Mouse (Mus musculus) kidney, adult 2 months (tissue): ENCODE measurements around the gene Ckap2l. TPM values are rescaled to one million over a fixed set of nuclear protein-coding genes. Genes with fewer than 3 reads are reported as not detected.

Source experiments
- DNase-seq: peaks from one replicate; pipeline ENCODE4 v3.0.0; 2021
- H3K27ac ChIP-seq: fragments of 200-500 bp; 2 replicates; pipeline ENCODE4 v1.5.1; 2012; ENCODE audit warnings: low read depth, low read length, control low read depth, inconsistent platforms; ENCODE audit not compliant: insufficient read depth
- H3K27me3 ChIP-seq: fragments of 200-500 bp; replicated peaks from 2 replicates; pipeline ENCODE4 v1.6.1; 2012; ENCODE audit warnings: mild to moderate bottlenecking, moderate library complexity, low read length, inconsistent platforms; ENCODE audit not compliant: control insufficient read depth, insufficient read depth
- H3K36me3 ChIP-seq: fragments of 200-500 bp; 2 replicates; pipeline ENCODE4 v1.6.1; 2012; ENCODE audit warnings: mild to moderate bottlenecking, moderate library complexity, low read length, inconsistent platforms; ENCODE audit not compliant: control insufficient read depth, insufficient read depth
- H3K4me1 ChIP-seq: fragments of 200-500 bp; 2 replicates; pipeline ENCODE4 v1.6.1; 2011; ENCODE audit warnings: low read length; ENCODE audit not compliant: control insufficient read depth, insufficient read depth
- H3K4me3 ChIP-seq: fragments of 200-500 bp; 2 replicates; pipeline ENCODE4 v1.5.1; 2011; ENCODE audit warnings: mild to moderate bottlenecking, low read depth, low read length, control low read depth; ENCODE audit not compliant: insufficient read depth
- CTCF ChIP-seq: fragments of 200-500 bp; conservative IDR thresholded peaks from 2 replicates; pipeline ENCODE4 v1.5.1; 2011; ENCODE audit warnings: low read depth, mild to moderate bottlenecking, control low read depth, low read length, moderate library complexity, mixed read lengths; ENCODE audit not compliant: insufficient read depth, insufficient read length
- POLR2A ChIP-seq: fragments of 200-500 bp; IDR thresholded peaks from one replicate; pipeline ENCODE4 v1.6.1; 2011; ENCODE audit warnings: low read depth, low read length, control low read depth
- WGBS: fragments of 180-500 bp; shearing (Covaris S2); methylation state at CpG from one replicate; pipeline ENCODE4 v1.1.7; 2018; 5-methylcytosine and 5-hydroxymethylcytosine counted together
- polyA plus RNA-seq: library from polyadenylated mRNA; depleted of rRNA; stranded (reverse); fragments of >200 nt; gene quantifications from 2 replicates; pipeline ENCODE4 v1.2.3, GENCODE M21; 2012

Ckap2l gene
- polyA plus RNA-seq, 1 experiment, result 0.13 TPM

DNA sequence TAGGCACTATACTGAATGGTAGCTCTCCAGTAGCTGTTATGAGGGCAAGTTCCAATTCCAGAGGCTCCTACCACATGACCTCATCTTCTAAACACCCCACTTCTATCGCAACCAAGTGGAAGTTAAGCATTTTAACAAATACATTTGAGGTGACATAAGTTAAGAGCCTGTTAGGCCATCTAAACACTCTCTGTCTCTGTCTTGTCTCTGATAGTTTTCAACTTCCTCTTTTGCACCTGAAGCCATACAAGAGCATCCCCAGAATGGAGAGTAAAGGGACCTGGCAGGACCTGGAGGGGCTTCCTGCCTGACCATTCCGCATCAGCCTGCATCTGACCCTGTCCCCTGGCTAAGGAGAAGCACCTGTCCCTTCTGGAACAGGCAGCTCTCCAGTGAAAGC, 62.3 kb downstream of the Ckap2l start:
- WGBS, result 75% methylated on average over 2 of the region's 2 CpGs
- no peak overlapping the region for H3K4me3 ChIP-seq
- TF ChIP-seq POLR2A, result no peak
- TF ChIP-seq CTCF, result no peak

DNA sequence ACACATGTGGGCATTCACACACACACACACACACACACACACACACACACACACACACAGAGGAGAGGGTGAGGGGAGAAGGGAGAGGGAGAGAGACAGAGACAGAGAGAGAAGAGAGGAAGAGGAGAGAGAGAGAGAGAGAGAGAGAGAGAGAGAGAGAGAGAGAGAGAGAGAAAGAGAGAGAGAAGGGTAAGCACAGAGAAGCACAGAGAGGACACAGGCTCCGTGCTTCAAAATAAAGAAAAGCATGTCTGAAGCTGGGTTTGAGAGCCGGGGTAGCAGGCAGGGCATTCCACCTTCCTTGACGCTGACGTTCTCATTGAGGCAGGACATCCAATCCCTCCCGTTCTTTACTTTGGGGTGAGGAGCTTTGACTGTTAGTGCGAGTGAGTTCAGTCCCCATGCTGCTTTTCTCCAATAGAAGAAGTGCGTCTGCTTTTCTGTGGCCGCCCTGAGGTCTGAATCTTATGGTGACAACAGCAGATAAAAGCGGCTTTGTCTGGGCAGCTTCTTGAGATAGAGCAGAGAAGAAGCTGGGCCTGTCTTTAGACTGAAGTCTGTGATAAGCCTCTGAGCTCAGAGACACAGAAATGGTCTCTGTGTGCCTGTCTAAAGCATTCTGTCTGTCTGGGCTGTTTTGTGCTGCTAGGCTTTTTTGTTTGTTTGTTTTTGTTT, 63.1 kb downstream of the Ckap2l start:
- Histone ChIP-seq H3K4me1 (peaks cover 7% of the 10 kb centered on the region; the same call in 1 of the 2 replicates), H3K27ac (no peak overlapping the region), H3K27me3 (no peaks in the 10 kb centered on the region), H3K36me3 (no peaks in the 10 kb centered on the region), H3K4me3 (no peak overlapping the region)
- WGBS, result 80% methylated on average over 9 of the region's 9 CpGs
- TF ChIP-seq POLR2A, result no peak
- no peak for TF ChIP-seq CTCF
- DNase-seq, result no peak

More for the DNA sequence above, 62.3 kb downstream of the Ckap2l start:
- Histone ChIP-seq H3K27me3 (no peaks in the 10 kb centered on the region), H3K4me1 (peaks cover 7% of the 10 kb centered on the region; the same call in 1 of the 2 replicates), H3K27ac (no peak overlapping the region), H3K36me3 (no peaks in the 10 kb centered on the region)
- DNase-seq, result no peak

DNA sequence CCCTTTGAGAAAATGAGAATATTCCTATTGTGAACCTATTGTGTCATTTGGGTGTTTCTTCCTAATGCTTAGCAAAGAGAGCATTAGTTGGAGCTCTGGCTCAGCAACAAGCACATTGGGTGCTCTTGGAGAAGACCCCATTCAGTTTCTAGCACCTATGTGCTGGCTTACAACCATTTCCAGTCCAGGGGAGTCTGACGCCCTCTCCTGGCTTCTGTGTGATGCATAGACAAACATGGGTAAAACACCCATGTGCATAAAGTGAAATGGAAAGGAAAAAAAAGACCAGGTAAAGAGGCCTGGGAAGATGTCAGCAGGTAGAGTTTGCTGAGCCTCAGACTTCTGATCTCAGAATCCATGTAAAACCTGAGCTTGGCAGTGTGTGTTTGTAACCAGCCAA, 63.8 kb downstream of the Ckap2l start:
- Histone ChIP-seq H3K27me3 (no peaks in the 10 kb centered on the region), H3K4me3 (no peak overlapping the region), H3K27ac (no peak overlapping the region), H3K36me3 (no peaks in the 10 kb centered on the region), H3K4me1 (peaks cover 7% of the 10 kb centered on the region; the same call in 1 of the 2 replicates)
- no peak for TF ChIP-seq POLR2A
- no peak for DNase-seq
- WGBS, result 85% methylated on average over 1 of the region's 1 CpGs

DNA sequence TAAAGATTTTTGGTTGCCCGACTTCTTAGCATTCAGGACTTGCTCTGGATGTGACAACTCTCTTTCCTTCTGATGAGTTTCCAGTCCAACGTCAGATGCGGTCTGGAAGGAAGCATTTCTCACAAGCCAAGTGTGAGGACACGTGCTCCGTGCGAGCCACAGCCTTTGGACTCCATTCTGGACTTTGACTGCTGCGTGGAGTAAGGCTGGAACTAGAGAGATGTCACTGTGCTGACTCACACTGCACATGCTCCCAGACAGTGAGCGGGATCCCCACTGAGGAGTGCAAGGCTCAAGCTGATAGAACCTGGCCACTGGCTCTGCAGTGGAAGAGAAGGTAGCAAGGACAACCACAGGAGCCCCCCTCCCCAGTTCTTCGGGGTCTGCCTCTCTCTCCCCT, 64.5 kb downstream of the Ckap2l start:
- DNase-seq, result peak; percentile 96
- TF ChIP-seq CTCF (no peak), POLR2A (peak; percentile 39)
- H3K36me3 ChIP-seq, result no peaks in the 10 kb centered on the region
- H3K27ac ChIP-seq, result peak overlapping the region; percentile 57
- H3K27me3 ChIP-seq, result no peaks in the 10 kb centered on the region
- 60% methylated on average over 9 of the region's 9 CpGs for WGBS
- peaks cover 7% of the 10 kb centered on the region; the same call in 1 of the 2 replicates for H3K4me1 ChIP-seq
- no peak overlapping the region for H3K4me3 ChIP-seq

DNA sequence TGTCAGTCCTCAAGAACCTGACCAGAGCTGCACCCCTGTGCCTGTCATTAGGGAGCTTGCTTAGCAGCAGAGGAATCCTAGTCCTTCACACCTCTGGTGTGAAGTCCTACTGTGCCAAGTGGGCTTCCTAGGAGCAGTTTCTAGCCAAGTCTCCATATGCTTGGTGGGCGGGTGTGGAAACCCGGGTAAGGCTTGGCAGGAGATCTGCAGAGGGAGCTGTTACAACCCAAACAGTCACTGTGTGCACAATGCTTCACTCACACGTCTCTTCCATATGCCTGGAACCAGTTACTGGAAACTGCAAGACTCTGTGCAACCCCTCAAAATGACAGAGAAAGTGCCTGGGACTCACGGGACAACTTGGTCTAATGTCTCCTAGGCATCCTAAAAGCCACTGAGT, 65.0 kb downstream of the Ckap2l start:
- Histone ChIP-seq H3K4me1 (peaks cover 7% of the 10 kb centered on the region; the same call in 1 of the 2 replicates), H3K27me3 (no peaks in the 10 kb centered on the region), H3K36me3 (no peaks in the 10 kb centered on the region), H3K4me3 (no peak overlapping the region), H3K27ac (peak overlapping the region; percentile 12; the same call in 1 of the 2 replicates)
- DNase-seq, result no peak
- WGBS, result 45% methylated on average over 4 of the region's 4 CpGs
- TF ChIP-seq CTCF (no peak), POLR2A (no peak)

DNA sequence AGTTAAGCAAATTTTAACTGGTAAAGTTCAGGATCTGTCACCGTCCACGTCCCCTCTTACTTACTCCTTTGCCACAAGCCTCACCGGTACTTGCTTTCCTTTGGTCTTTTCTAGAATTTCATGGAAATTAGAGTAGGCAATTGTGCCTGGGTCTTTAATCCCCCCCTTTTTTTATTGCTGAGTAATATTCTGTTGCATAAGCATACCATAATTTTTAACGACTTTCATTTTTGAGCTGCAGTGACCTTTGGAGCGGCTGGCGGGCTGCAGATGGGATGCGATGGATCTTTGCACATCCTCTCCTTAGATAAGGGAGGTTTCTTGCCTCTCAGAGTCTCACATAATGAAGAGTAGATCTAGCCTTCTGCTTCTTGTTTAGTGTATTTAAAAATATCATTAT, 67.7 kb downstream of the Ckap2l start:
- WGBS, result 86% methylated on average over 7 of the region's 7 CpGs
- Histone ChIP-seq H3K36me3 (no peaks in the 10 kb centered on the region), H3K4me3 (no peak overlapping the region), H3K27ac (no peak overlapping the region), H3K4me1 (peaks cover 11% of the 10 kb centered on the region; the same call in 1 of the 2 replicates), H3K27me3 (no peaks in the 10 kb centered on the region)
- no peak for TF ChIP-seq CTCF
- no peak for TF ChIP-seq POLR2A
- no peak for DNase-seq

DNA sequence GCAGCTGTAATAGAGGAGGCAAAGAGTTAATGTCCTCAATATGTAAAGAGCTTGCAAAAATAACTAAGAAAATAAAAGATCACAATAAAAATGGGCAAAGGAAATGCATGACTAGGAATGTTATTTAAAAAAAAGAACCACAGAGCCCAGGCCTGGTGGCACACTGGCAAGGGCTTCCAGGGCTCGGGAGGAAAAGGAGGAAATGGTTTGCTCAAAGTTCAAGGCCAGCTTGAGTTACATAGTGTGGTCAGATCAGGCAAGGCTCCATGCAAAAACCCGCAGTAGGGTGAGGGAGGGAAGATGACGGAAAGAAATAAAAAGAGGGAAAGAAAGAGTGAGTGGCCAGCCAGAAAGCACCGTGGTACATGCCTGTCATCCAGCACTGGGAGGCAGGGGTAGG, 68.4 kb downstream of the Ckap2l start:
- Histone ChIP-seq H3K27me3 (no peaks in the 10 kb centered on the region), H3K36me3 (no peaks in the 10 kb centered on the region), H3K4me3 (no peak overlapping the region), H3K4me1 (peaks cover 11% of the 10 kb centered on the region; the same call in 1 of the 2 replicates), H3K27ac (no peak overlapping the region)
- DNase-seq, result no peak
- TF ChIP-seq POLR2A, result no peak
- TF ChIP-seq CTCF, result no peak
- 85% methylated on average over 4 of the region's 4 CpGs for WGBS
